Mouse (Mus musculus): ENCODE data around the gene B9d1.

The B9d1 gene

GRCm38 (mm10) chr11:61489085-61489484 is 15.9 kb upstream of the B9d1 start:
- no peak for DNase-seq (ENCODE audit: low spot score in 2 of 2)

DNA sequence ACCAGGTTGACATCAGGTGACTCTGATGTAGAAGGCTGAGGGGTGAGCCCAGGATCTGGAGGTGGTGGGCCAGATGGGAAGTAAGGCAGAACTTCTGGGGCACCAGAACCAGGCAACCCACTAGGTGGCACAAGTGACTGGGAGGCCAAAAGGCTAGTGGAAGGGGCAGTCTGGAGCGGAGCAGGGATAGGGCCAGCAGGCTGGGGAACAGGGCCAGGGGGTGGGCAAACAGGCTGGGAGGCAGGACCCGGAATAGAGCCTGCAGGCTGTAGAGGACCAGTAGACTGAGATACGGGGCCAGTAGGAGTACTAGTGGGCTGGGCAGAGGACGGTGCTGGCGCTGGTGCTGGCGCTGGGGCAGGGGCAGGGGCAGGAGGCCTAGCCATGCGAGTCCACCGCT is 15.1 kb upstream of the B9d1 start:
- no peak for DNase-seq (ENCODE audit: low spot score in 2 of 2)

- DNase-seq (ENCODE audit: low spot score in 2 of 2): no peak
These were observed 13.9 kb upstream of the B9d1 start for GRCm38 (mm10) chr11:61490944-61491520.

- no peak for DNase-seq (ENCODE audit: low spot score in 2 of 2)
These were observed 12.1 kb upstream of the B9d1 start for GRCm38 (mm10) chr11:61492749-61493401.

DNA sequence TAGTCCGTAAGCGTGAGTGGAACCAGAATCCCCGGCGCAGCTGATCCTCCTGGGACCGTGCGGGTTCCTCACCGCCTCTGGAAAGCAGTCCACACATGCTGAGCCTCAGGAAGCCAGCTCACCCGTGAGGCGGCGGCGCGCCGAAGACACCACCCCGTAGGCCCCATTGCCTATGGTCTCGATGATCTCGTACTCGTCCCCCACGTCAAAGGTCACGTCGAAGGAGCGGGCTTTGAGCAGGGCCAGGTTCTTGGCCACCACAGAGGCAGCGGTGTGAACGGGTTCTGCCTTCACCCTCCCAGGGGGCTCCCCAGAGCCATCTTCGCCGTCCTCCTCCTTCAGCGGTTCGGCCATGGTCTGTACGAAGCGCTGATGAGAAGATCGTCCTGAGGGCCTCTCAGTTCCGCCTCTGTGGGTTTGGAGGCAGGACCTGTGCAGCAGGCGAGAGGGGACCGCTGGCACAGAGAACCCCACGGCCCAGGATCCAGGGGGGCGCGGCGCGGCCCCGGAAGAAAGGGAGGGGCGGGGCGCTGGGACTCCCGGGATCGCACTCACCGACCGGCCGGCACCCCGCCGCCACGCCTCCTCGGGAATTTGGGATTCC is 11.3 kb upstream of the B9d1 start:
- DNase-seq (ENCODE audit: low spot score in 2 of 2): peak in 1 of 2 experiments; percentile 39

- DNase-seq (ENCODE audit: low spot score in 2 of 2): peak; percentile 92 to 96
These were observed 10.6 kb upstream of the B9d1 start, which contains the start of gene Mapk7 for GRCm38 (mm10) chr11:61494129-61494997. Gene Mapk7 (minus strand): TSS chr11:61494406.

DNA sequence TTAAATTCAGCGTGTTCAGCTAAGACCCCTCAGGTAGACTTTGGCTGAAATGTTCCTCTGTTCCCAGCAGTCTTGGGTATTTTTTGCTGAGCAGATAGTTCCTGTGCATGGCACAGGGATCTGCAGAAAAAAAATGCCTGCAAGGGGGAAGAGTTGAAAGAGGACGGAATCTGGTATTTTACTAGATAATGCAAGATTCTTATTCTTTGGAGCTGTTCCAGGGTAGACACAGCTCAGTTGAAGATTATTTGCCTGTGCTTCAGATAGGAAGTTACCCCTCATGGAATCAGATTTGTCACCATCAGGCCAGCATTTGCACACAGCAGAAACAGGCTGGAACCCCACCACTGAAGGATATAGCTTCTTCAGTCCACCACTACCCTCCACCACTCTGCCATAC is 9.4 kb upstream of the B9d1 start:
- no peak for DNase-seq (ENCODE audit: low spot score in 2 of 2)

- no peak for DNase-seq (ENCODE audit: low spot score in 2 of 2)
These were observed 7.5 kb upstream of the B9d1 start for GRCm38 (mm10) chr11:61497490-61497889.

GRCm38 (mm10) chr11:61498736-61499504 is 6.0 kb upstream of the B9d1 start:
- DNase-seq (ENCODE audit: low spot score in 2 of 2): no peak

GRCm38 (mm10) chr11:61503933-61504332 is 1.0 kb upstream of the B9d1 start:
- no peak for DNase-seq (ENCODE audit: low spot score in 2 of 2)

- no peak for DNase-seq (ENCODE audit: low spot score in 2 of 2)
These were observed 10.0 kb downstream of the B9d1 start for GRCm38 (mm10) chr11:61514953-61515352.

GRCm38 (mm10) chr11:61517971-61518370 is 13.0 kb downstream of the B9d1 start:
- no peak for DNase-seq (ENCODE audit: low spot score in 2 of 2)

- no peak for DNase-seq (ENCODE audit: low spot score in 2 of 2)
These were observed 13.9 kb downstream of the B9d1 start for GRCm38 (mm10) chr11:61518871-61519270.

DNA sequence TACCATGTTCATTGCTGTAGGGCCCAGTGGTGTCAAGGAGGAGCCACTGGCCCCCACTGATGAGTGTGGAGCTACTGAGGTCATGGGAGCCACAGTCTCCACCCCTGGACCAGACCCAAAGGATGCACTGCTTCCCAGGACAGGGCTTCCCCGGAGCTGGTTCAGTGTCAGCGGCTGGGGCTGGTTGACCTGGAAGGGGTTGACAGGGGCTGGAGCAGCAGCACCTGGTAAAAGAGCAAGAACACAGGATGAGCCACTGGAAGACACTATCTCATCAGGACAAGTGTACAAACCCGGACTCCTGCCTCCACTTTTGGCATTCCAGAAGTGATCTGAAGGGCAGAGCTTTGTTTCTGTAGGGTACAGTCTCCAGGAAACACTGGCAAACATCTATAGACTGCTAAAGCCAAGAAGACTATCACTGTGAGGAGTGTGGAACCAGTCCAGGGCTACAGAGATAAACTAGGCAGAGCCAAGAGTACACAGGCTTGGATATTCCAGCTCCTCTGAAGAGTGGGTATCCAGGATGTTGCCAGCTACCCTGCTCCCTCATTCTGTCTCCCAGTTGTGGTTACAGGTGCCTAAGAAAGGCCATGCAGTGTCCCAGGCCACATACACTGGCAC is 14.7 kb downstream of the B9d1 start:
- no peak for DNase-seq (ENCODE audit: low spot score in 2 of 2)

DNA sequence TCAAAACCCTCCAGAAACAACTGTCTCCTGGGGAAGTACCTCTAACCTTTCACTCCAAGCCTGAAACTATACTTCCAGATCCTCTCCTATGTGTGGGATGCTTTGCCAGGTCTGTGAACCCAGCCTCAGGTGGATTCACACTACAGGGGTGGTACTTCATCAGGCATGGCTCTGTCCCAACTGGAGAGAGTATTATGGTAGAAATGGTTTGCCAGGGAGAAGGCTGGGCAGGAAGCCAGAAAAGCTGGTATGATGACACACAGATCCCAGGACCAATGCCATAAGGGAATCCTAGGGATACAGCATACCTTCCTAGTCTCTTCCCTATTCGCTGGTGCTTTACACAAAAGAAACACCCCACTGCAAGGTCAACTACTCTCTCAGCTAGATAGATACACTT is 21.9 kb downstream of the B9d1 start:
- peak in 1 of 2 experiments; percentile 55 for DNase-seq (ENCODE audit: low spot score in 2 of 2)

GRCm38 (mm10) chr11:61529268-61529713 is 24.3 kb downstream of the B9d1 start:
- peak in 1 of 2 experiments; percentile 38 for DNase-seq (ENCODE audit: low spot score in 2 of 2)

GRCm38 (mm10) chr11:61532820-61533219 is 27.9 kb downstream of the B9d1 start:
- DNase-seq (ENCODE audit: low spot score in 2 of 2): no peak

GRCm38 (mm10) chr11:61533571-61533970 is 28.6 kb downstream of the B9d1 start:
- DNase-seq (ENCODE audit: low spot score in 2 of 2): no peak

DNA sequence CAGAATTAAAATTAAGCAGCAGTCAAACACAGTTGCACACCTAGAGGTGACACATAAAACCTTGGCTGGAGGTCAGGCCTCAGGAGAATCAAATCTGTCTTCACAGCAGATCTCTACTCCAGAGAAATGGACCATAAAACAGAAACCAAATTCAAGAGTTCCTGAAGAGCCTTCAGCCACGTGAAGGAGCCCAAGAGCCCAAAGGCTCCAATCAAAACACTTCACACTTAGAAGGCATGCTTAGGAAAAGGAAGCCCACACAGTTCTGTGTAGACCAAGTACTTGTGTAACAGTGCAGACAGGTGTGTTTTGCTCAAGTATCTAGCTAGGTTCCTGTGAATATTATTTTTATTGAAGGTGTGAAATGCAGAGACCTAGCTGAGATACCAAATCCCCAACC is 30.6 kb downstream of the B9d1 start:
- DNase-seq (ENCODE audit: low spot score in 2 of 2): no peak

- DNase-seq (ENCODE audit: low spot score in 2 of 2): no peak
These were observed 32.0 kb downstream of the B9d1 start for GRCm38 (mm10) chr11:61536952-61537351.

DNA sequence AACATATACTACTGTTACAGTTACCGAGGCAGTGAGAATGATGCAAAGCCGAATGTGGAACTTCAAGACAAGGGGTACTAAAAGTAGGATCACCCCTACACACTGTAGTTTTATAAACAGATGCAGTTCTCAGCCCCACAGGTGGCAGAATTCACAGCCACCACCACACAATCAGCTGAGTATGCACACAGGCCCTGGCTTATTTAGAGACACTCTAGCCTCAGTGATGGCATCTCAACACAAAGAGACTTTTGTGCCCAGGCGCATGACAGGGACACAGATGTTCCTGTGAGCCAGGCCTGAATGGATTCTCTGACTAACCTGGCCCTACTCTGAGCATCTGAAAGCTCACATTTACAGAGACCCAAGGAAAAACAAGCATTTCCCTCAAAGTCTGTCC is 32.4 kb downstream of the B9d1 start:
- peak; percentile 40 to 66 for DNase-seq (ENCODE audit: low spot score in 2 of 2)
